Comparison of ENCODE assay signal across 29 mouse cellular contexts in genomic region chr16:30990661-30991060, GRCm38 (mm10).
DNase-seq lines count a peak whose midpoint lies in the region; ATAC-seq lines count a peak whose summit lies in the region.
"Had no signal": no experiment of that assay in that cellular context is flagged by ENCODE, and none has a peak within 500 bp of the region (broad histone marks: within the 10 kb centered on the region; RNA-seq: fewer than 3 reads in every experiment).

No protein-coding gene starts in this region.

- 32% methylated on average over 2 of the region's 2 CpGs for WGBS in neural tube, embryonic 11.5 days
- WGBS in neural tube, embryonic 15.5 days = 13% methylated on average over 2 of the region's 2 CpGs
- WGBS in neural tube, embryonic 13.5 days = 18% methylated on average over 2 of the region's 2 CpGs

- H3K27ac ChIP-seq in neural tube, embryonic 11.5 days (ENCODE audit: low read depth, low read length) = 0 out of 2 replicates have a peak overlapping the region, but pooled peaks have one; percentile 7
- no peak overlapping the region for H3K27ac ChIP-seq in neural tube, embryonic 15.5 days (replicated peaks)
- peak overlapping the region; percentile 30; the same call in 1 of the 2 replicates for H3K27ac ChIP-seq in neural tube, embryonic 13.5 days (replicated peaks)
- H3K27ac ChIP-seq: embryonic facial prominence, embryonic 10.5 days; embryonic facial prominence, embryonic 13.5 days; forebrain, embryonic 12.5 days; heart, adult 2 months; heart, embryonic 10.5 days; heart, embryonic 13.5 days; hindbrain, embryonic 13.5 days had no signal

- peak; percentile 56 for ATAC-seq in frontal cortex, adult (ENCODE audit: low TSS enrichment)
- ATAC-seq in neural tube, embryonic 11.5 days (ENCODE audit: insufficient read depth, low FRiP score, low TSS enrichment) = no peak
- no peak for ATAC-seq in neural tube, embryonic 15.5 days (ENCODE audit: low FRiP score)
- ATAC-seq in neural tube, embryonic 13.5 days (ENCODE audit: low read depth) = no peak
- ATAC-seq: CD4-positive, CD25-positive, alpha-beta regulatory T cell, adult 4 months; forebrain, embryonic 16.5 days; hindbrain, embryonic 16.5 days had no signal

- intact Hi-C loops in left cerebral cortex, postnatal 4 days (cut with DNase I) = no loop called here

- H3K9ac ChIP-seq in neural tube, embryonic 11.5 days (ENCODE audit: low read length) = no peak overlapping the region
- no peak overlapping the region for H3K9ac ChIP-seq in neural tube, embryonic 15.5 days (replicated peaks)
- H3K9ac ChIP-seq in neural tube, embryonic 13.5 days = no peak overlapping the region
- H3K9ac ChIP-seq: embryonic facial prominence, embryonic 13.5 days; forebrain, embryonic 12.5 days; heart, embryonic 13.5 days; hindbrain, embryonic 13.5 days had no signal

- no peak overlapping the region for H3K4me3 ChIP-seq in neural tube, embryonic 11.5 days (ENCODE audit: low read depth, low read length)
- no peak overlapping the region for H3K4me3 ChIP-seq in neural tube, embryonic 15.5 days (replicated peaks)
- no peak overlapping the region for H3K4me3 ChIP-seq in neural tube, embryonic 13.5 days
- H3K4me3 ChIP-seq: embryonic facial prominence, embryonic 10.5 days; embryonic facial prominence, embryonic 13.5 days; erythroblast, embryonic 14.5 days; forebrain, embryonic 12.5 days; heart, adult 2 months; heart, embryonic 10.5 days; heart, embryonic 13.5 days; hindbrain, embryonic 13.5 days had no signal

- no peaks in the 10 kb centered on the region for H3K27me3 ChIP-seq in neural tube, embryonic 11.5 days (ENCODE audit: control insufficient read depth, insufficient read depth, low read length)
- H3K27me3 ChIP-seq in neural tube, embryonic 15.5 days (replicated peaks) = no peaks in the 10 kb centered on the region
- H3K27me3 ChIP-seq in neural tube, embryonic 13.5 days = no peaks in the 10 kb centered on the region
- H3K27me3 ChIP-seq: embryonic facial prominence, embryonic 13.5 days; forebrain, embryonic 12.5 days; heart, embryonic 13.5 days; hindbrain, embryonic 13.5 days had no signal

- no peaks in the 10 kb centered on the region for H3K36me3 ChIP-seq in neural tube, embryonic 11.5 days (ENCODE audit: control insufficient read depth, insufficient read depth, low read length)
- H3K36me3 ChIP-seq in neural tube, embryonic 15.5 days = no peaks in the 10 kb centered on the region
- no peaks in the 10 kb centered on the region for H3K36me3 ChIP-seq in neural tube, embryonic 13.5 days
- H3K36me3 ChIP-seq: embryonic facial prominence, embryonic 10.5 days; embryonic facial prominence, embryonic 13.5 days; forebrain, embryonic 12.5 days; heart, embryonic 10.5 days; heart, embryonic 13.5 days; hindbrain, embryonic 13.5 days had no signal

- no peaks in the 10 kb centered on the region for H3K9me3 ChIP-seq in neural tube, embryonic 11.5 days (ENCODE audit: control insufficient read depth, low read length)
- no peaks in the 10 kb centered on the region for H3K9me3 ChIP-seq in neural tube, embryonic 15.5 days (replicated peaks)
- no peaks in the 10 kb centered on the region for H3K9me3 ChIP-seq in neural tube, embryonic 13.5 days
- H3K9me3 ChIP-seq: embryonic facial prominence, embryonic 10.5 days; embryonic facial prominence, embryonic 13.5 days; forebrain, embryonic 12.5 days; heart, embryonic 10.5 days; heart, embryonic 13.5 days; hindbrain, embryonic 13.5 days had no signal

- H3K4me2 ChIP-seq in neural tube, embryonic 11.5 days (ENCODE audit: low read depth) = no peak overlapping the region
- no peak overlapping the region for H3K4me2 ChIP-seq in neural tube, embryonic 15.5 days
- H3K4me2 ChIP-seq in neural tube, embryonic 13.5 days = no peak overlapping the region
- H3K4me2 ChIP-seq: embryonic facial prominence, embryonic 13.5 days; forebrain, embryonic 12.5 days; heart, embryonic 13.5 days; hindbrain, embryonic 13.5 days had no signal

- peaks cover 11% of the 10 kb centered on the region for H3K4me1 ChIP-seq in neural tube, embryonic 11.5 days (ENCODE audit: control insufficient read depth, insufficient read depth, low read length)
- peaks cover 24% of the 10 kb centered on the region for H3K4me1 ChIP-seq in neural tube, embryonic 15.5 days
- H3K4me1 ChIP-seq in neural tube, embryonic 13.5 days (replicated peaks) = peaks cover 45% of the 10 kb centered on the region

- no peak for DNase-seq in frontal cortex, postnatal 10 days (ENCODE audit: low spot score in 2 of 2)
- DNase-seq in neural tube, embryonic 11.5 days (ENCODE audit: low spot score) = no peak
- peak; percentile 60 for DNase-seq in A20 (ENCODE audit: low read depth, low spot score)
- DNase-seq in left cerebral cortex, postnatal 4 days = no peak
- DNase-seq: adrenal gland, adult 2 months; adrenal gland, postnatal 14 days; cerebellum, adult 11 months; cerebellum, adult 2 months; cerebellum, adult 9-11 months; cerebellum, postnatal 25 days; embryo, embryonic 11 days; gastrocnemius, postnatal 10 days; gastrocnemius, postnatal 36 days; heart, adult 2 months; heart, postnatal 14 days; heart, postnatal 4 days had no signal
